ENCODE assay signal across 2 mouse cellular contexts in the genomic region with DNA sequence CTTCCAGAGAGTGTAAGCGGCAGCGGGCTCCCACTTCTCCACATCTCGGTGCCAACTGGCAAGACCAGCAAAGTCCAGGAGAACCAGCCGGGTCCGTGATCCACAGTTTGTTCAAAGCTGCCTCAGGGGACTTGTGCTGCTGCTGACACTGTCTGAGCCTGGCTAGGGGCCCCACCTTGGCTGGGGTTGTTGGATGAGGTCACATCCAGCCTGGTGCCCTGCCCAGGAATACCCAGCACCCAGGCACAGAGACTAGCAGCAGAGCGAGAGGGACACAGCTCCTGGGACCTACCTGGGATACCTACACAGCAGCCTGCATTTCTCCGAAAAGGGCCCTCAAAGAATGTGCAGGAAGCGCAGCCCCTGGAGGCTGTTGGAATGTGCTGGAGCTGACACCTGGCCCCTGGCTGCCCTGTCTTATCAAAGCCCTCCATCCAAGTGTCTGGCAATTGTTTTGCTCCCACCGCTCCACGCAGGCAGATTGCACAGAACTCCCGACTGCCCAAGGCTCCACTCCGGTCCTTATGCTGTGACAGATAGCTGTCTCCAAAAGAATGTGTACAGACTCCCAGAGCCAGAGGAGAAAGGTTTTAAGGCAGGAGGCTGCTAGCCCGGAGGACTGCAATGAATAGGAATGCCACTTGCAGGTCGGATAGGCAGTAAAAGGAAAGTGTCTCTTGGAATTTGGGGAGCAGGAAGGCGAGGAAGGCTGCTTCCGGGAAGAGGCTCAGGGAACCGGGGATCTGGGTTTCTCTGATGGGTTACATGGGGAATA.
TF ChIP-seq lines count a peak whose summit lies in the region.

No protein-coding gene starts in this region.

TF ChIP-seq in C2C12, 6 proteins besides CTCF, POLR2A, EP300 and RAD21 (continued from another document):
- no peak for TF ChIP-seq MYOG (IDR thresholded peaks at IDR 0.05; ENCODE audit: control insufficient read depth, extremely low read depth, insufficient read length)
- TF ChIP-seq USF1 (IDR thresholded peaks at IDR 0.05; ENCODE audit: low read depth), result no peak
- no peak for TF ChIP-seq CEBPB (IDR thresholded peaks at IDR 0.05; ENCODE audit: low read depth)
- no peak for TF ChIP-seq MAX (IDR thresholded peaks at IDR 0.05)

TF ChIP-seq in ES-E14, 5 proteins besides CTCF, POLR2A, EP300 and RAD21 (continued from another document):
- TF ChIP-seq ZNF384 (IDR thresholded peaks at IDR 0.05; ENCODE audit: low read depth, low read length) (no peak), ZC3H11A (IDR thresholded peaks at IDR 0.05; ENCODE audit: borderline replicate concordance, low read depth, low read length) (no peak)
TF ChIP-seq in ES-E14: peak in this region for 0.
